Comparison of ENCODE assay signal across 16 mouse cellular contexts in the genomic region with DNA sequence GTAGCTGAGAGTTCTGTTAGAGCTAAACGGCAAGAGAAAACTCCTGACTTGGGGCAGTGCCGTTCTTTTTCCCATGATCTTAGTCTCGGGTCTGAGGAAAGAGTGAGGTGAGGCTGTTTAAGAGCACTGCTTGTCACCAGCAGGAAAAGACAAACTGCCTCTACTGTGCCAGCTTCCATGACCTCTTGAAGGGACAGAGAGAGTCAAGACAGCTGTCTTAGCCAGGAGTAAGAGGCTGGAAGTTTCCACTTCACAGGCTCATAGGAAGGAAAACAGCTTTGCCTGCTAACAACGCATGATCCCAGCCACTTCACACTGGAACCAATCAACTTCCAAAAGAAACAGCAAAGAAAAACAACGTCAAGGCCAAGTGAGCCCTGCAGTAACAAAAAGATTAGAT. TPM values are rescaled to one million over a fixed set of nuclear protein-coding genes. Genes with fewer than 3 reads are reported as not detected.
A peak's percentile ranks its signal among the peaks of the same experiment; 100 is the strongest.
DNase-seq lines count a peak whose midpoint lies in the region; TF ChIP-seq lines count a peak whose summit lies in the region.
"Had no signal": no experiment of that assay in that cellular context is flagged by ENCODE, and none has a peak within 500 bp of the region (broad histone marks: within the 10 kb centered on the region; RNA-seq: fewer than 3 reads in every experiment).

No protein-coding gene starts in this region.

- intact Hi-C loops in heart, postnatal 36 days (cut with DNase I), result no loop called here

- TF ChIP-seq CTCF in kidney, adult 2 months (conservative IDR thresholded peaks at IDR 0.05; ENCODE audit: insufficient read depth, insufficient read length, low read depth, low read length), result no peak
- TF ChIP-seq CTCF in thymus, adult 2 months (IDR thresholded peaks at IDR 0.05; ENCODE audit: borderline replicate concordance, control insufficient read depth, extremely low read depth, insufficient read depth, low read length, poor library complexity), result no peak

- H3K4me3 ChIP-seq in kidney, adult 2 months (ENCODE audit: insufficient read depth, low read depth, low read length), result no peak overlapping the region
- H3K4me3 ChIP-seq in thymus, adult 2 months (ENCODE audit: control insufficient read depth, insufficient read depth, low read length), result no peak overlapping the region
- H3K4me3 ChIP-seq: embryonic facial prominence, embryonic 12.5 days; limb, embryonic 15.5 days; midbrain, embryonic 15.5 days had no signal

- peaks cover 3% of the 10 kb centered on the region; the same call in 1 of the 2 replicates for H3K4me1 ChIP-seq in kidney, adult 2 months (ENCODE audit: control insufficient read depth, insufficient read depth, low read length)
- H3K4me1 ChIP-seq in thymus, adult 2 months (replicated peaks; ENCODE audit: control insufficient read depth, insufficient read depth, low read length), result peaks cover 9% of the 10 kb centered on the region

- peak overlapping the region; percentile 11; the same call in 1 of the 2 replicates for H3K27ac ChIP-seq in kidney, adult 2 months (ENCODE audit: insufficient read depth, low read depth, low read length)
- no peak overlapping the region for H3K27ac ChIP-seq in thymus, adult 2 months (ENCODE audit: control insufficient read depth, insufficient read depth, low read length)
- H3K27ac ChIP-seq: embryonic facial prominence, embryonic 12.5 days; limb, embryonic 15.5 days; midbrain, embryonic 15.5 days had no signal

- no peaks in the 10 kb centered on the region for H3K27me3 ChIP-seq in kidney, adult 2 months (replicated peaks; ENCODE audit: control insufficient read depth, insufficient read depth, low read length)
- H3K27me3 ChIP-seq in thymus, adult 2 months (ENCODE audit: control insufficient read depth, insufficient read depth, low read length), result no peaks in the 10 kb centered on the region
- H3K27me3 ChIP-seq: embryonic facial prominence, embryonic 12.5 days; limb, embryonic 15.5 days; midbrain, embryonic 15.5 days had no signal

- peak; percentile 92 for DNase-seq in heart, adult 11 months
- DNase-seq in heart, postnatal 36 days, result no peak
- peak; percentile 39 for DNase-seq in kidney, adult 2 months
- no peak for DNase-seq in kidney, adult 18-20 months
- peak; percentile 8 for DNase-seq in lung, postnatal 25 days (ENCODE audit: low spot score)
- no peak for DNase-seq in lung, postnatal 4 days
- DNase-seq in thymus, adult 2 months, result no peak
- DNase-seq: forebrain, postnatal 0 days; gastrocnemius, postnatal 25 days; layer of hippocampus, adult 9-11 months; liver, postnatal 0 days; right cerebral cortex, postnatal 14 days had no signal

- TF ChIP-seq POLR2A in kidney, adult 2 months (IDR thresholded peaks at IDR 0.05; ENCODE audit: low read depth, low read length), result no peak
- no peak for TF ChIP-seq POLR2A in thymus, adult 2 months (IDR thresholded peaks at IDR 0.05; ENCODE audit: control insufficient read depth, extremely low read depth, insufficient read depth, low read length, poor library complexity)

- WGBS in kidney, adult 2 months, result 15% methylated on average over 5 of the region's 5 CpGs
- WGBS in thymus, adult 2 months, result 93% methylated on average over 5 of the region's 5 CpGs

- H3K36me3 ChIP-seq in kidney, adult 2 months (ENCODE audit: control insufficient read depth, insufficient read depth, low read length), result peaks cover 19% of the 10 kb centered on the region
- peaks cover 44% of the 10 kb centered on the region for H3K36me3 ChIP-seq in thymus, adult 2 months (ENCODE audit: control insufficient read depth, insufficient read depth, low read length)

RNA-seq across cellular contexts. Expression of a gene that starts 3.0 kb away (rescaled TPM):
- 10 to 100 TPM; 37.0 to 47.7 TPM for total RNA-seq in heart, postnatal 36 days (2021)
- polyA plus RNA-seq in kidney, adult 2 months (2012; rRNA removed), result 9.0 and 11.0 TPM in 2 replicates
- polyA plus RNA-seq in thymus, adult 2 months (2012; rRNA removed), result 13.0 TPM in 2 replicates

RNA-seq across cellular contexts. Expression of a gene that starts 3.7 kb away (rescaled TPM):
- total RNA-seq in heart, postnatal 36 days (2021), result 1,000 to 10,000 TPM; 1,830 to 1,915 TPM
- 345 and 434 TPM in 2 replicates for polyA plus RNA-seq in kidney, adult 2 months (2012; rRNA removed)
- 214 and 216 TPM in 2 replicates for polyA plus RNA-seq in thymus, adult 2 months (2012; rRNA removed)

RNA-seq across cellular contexts. Expression of a gene that starts 57.8 kb away (rescaled TPM):
- total RNA-seq in heart, postnatal 36 days (2021), result 10 to 100 TPM; 73.3 to 74.4 TPM
- 5.0 and 6.1 TPM in 2 replicates for polyA plus RNA-seq in kidney, adult 2 months (2012; rRNA removed)
- 2.1 and 4.1 TPM in 2 replicates for polyA plus RNA-seq in thymus, adult 2 months (2012; rRNA removed)
- polyA plus RNA-seq: G1E had no signal

Comparison
In these comparisons a context has a peak if more than half of its experiments do, and no peak if none do; other contexts are left out.
1. DNase-seq: peak in heart, adult 11 months (single experiment), kidney, adult 2 months (single experiment) and lung, postnatal 25 days (single experiment); none in heart, postnatal 36 days (0 of 2), kidney, adult 18-20 months (single experiment), lung, postnatal 4 days (0 of 2) and thymus, adult 2 months (single experiment).